Mouse (Mus musculus): ENCODE measurements at regions not wholly inside any gene's neighbourhood (a gene's known extent, or its start where the extent isn't known, plus 50 kb on each side); places are given as distances from the start of the nearest gene placed in this dataset.
A peak's percentile ranks its signal among the peaks of the same experiment; 100 is the strongest.

DNA sequence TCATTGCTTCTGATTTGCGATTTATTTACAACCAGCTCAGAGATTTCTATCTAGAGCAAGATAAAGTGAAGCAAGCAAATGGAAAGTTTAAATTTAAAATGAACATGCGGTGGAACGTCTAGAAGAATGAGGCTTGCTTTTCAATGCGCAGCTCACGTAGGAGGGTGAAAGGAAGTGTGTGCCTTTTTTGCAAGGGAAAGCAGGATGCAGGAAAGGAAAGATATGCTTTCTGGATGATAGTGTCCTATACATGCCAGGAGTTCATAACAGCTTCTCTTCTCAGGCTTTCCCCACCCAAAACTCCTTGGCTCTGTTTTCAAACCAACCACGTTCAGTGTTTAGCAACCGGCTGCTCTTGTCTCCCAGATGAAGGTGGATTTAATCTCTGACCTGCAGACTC, 132.9 kb upstream of the Nlgn1 start:
- peak; percentile 4 for DNase-seq

DNA sequence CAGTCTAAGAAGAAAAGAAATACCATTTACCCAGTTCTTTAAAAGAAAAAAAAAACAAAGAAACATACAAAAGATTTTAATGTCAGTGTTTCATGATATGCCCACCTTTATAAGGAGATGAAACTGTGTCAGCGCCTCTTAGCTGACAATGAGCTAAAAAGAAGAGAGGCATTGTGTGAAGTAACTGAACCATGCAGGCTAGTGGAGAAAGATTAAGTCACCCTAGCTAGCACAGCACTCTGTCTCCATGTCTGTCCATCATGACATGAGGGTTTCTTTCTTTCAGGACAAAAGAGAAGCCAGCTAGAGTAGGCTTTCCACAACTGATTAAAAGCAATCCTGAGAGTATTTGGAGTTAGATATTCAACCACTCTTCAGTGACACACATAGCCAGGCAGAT, 122.7 kb upstream of the Nlgn1 start:
- DNase-seq: no peak

DNA sequence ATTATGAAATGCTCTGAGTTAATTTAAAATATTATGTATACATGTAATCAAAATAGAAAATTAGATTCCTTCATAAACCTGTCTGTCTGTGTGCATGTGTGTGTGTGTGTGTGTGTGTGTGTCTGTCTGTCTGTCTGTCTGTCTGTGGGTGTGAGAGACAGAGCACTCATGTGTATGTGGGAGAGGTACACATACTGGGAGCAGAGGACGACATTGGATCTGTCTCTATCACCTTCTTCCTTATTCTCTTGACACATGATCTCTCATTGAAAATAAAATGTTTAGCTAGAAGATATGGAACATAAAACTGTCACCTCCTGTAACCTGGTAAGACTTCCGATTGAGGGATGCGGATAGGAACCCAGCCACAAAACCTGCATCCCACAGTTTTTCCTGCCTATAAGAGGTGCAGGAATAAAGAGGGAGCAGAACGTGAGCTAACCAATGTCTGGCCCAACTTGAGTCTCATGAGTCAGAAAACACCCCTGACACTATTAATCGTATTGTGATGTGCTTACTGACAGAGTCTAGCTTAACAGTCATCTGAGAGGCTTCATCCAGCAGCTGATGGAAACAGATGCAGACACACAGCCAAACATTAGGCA, 105.6 kb upstream of the Nlgn1 start:
- DNase-seq: no peak
